Mouse (Mus musculus) telencephalon, adult 2 months (tissue): ENCODE results near the gene Ptprn2.

Experiments
- DNase-seq: peaks from one replicate; pipeline ENCODE4 v3.0.0-alpha.2; 2011; ENCODE audit warnings: low read depth, low spot score

The Ptprn2 gene

DNA sequence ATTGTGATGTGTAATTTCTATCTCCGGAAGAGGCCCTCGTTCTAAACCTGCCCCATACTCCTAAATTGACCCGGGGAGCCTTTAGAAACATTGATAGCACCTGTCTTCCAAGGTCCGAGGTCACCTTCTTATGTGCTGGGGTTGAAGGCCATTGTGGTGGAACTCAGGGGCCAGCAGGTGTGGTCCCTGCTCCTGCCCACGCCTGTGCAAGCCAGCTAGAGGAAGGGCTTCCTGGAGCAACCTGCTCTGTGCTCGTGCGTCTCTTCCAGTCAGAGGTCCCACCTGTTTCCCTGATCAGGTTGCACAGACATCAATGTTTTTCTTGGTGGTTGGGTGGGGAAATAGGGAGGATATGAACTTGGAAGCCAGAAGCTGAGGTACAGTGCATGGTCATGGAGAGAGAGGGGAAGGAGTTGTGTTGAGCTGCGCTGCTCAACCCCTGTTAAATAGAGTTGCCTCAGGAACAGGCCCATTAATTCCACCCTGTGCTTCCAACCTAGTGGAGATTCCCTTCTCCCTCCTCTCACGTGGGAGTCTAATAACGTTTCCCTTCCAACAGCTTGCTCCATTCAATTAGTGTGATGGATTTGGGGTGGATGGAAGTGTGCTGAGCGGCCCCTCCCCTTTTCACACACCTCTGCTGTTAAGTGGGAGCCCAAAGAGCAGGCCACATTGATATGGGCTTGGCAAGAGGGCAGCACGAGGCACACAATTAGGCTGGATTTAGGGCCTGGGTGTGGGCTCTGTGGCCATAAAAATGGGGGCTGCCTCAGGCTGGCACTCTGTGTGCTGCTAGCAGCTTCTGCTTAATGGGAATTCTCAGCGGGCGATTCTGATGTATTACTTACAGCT, 156.0 kb downstream of the Ptprn2 start:
- DNase-seq, result no peak

DNA sequence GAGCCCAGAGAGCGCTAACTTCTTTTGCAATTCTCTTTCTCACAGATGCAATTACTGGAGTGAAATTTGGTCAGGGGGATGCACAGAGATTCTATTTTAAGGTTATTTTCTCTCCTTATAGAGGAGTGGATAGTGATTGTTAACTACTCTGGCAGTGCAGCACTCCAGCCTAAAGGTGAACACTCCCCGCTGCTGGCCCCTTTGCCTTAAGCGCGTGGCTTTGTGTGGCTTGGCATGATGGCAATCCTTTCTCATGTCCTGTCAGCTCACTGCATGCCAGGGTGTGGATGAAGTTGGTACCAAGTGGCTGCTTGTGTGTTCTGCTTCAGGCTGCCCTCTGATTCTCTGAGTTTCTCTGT, 156.7 kb downstream of the Ptprn2 start:
- DNase-seq, result no peak

DNA sequence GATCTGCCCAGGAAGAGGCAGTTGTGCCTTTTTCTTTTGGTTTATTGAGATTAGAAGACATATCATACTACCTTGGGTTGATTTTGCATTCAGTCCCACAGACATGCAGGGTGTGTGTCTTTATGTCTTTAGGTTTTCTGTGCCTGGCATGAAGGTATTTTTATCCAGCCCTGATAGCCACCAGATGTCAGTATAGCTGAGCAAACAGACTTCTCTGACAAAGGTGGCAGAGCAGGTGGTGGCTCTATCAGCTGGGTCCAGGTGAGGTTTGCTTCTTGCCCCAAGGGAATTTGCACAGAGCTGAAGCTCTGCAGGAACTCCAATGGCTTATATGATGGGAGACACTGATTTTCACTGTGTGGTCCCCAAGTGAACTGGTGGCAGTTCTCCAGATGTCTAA, 161.3 kb downstream of the Ptprn2 start:
- no peak for DNase-seq

DNA sequence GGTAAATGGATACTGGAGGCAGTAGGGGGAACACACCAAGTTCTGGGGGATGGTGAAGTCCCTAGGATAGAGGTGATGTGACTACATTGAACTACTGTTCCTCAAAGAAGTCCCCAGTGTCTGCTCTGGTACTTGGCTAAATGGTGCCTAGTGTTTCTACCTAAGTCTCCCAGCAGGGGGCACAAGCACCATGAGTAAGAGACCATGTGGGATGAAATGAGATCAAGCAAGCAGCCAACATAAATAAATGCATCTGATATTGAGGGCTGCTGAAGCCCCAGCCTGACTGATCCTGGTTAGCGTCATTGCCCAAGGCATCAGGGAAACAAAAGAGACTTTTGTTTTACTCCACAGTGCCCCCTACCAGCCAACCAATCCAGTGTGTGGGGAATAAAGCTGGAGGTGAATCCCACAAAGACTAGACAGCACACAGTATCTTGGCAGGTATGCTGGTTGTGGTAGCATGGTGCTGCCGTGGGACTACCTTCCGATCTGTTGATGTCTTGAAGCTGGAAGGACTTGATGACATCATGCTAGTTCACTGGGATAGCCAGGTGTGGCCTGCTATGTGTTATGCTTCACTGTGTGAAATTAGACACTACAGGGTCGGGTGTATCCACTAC, 163.2 kb downstream of the Ptprn2 start:
- peak; percentile 51 for DNase-seq

DNA sequence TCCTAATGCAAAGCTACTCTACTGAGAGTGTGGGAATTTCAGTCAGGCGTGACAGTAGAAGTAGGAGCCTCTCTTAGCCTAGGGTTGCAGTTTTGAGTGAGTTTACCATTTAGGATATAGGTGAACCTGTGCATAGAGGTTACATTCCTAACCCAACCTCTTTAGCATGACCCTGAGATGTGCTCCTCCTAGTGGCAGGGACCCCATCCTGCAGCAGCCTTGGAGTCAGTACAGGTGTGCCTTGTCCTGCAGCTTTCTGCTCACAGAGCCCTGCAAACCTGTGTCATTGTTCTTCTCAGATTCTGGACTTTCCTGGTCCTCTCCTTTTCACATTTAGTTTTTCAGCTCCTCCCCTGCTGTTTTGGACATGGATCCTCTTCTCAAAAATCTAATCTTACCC, 168.2 kb downstream of the Ptprn2 start:
- no peak for DNase-seq

DNA sequence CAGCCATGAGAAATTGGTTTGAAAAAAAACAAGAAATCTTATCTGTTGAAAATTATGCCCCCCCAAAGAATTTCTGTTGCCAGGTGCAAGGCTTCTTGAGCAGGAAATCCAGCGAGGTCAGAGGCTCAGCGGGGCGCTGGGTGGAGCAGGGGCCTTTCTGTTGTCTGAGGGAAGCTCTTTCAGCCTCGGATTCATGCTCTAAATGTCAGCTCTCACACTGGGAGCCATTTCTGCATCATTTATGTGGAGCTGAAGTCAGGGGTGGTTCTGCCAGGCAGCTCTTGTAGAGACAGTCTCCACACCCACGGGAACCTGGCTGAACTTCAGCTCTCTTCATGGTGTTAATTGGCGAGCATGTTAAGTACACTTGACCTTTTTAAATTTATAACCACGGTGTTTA, 174.6 kb downstream of the Ptprn2 start:
- peak; percentile 59 for DNase-seq

DNA sequence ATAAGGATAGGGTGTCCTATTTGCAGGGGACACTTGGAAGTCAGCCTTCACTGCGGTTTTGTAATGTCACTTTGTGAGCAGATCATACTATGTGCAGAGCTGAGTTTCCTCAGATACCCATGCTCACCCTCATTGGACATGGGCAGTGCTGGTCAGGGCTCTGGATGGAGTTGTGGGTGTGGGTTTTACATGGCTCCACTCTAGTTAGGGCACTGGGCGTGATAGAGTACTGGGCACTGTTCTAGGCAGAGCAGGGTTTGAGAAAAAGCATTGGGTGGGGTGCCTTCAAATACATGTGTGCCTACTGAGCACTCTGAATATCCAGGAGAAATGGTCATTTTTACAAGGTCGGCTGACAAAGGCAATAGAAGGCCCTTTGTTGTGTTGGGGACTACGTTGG, 175.5 kb downstream of the Ptprn2 start:
- no peak for DNase-seq

DNA sequence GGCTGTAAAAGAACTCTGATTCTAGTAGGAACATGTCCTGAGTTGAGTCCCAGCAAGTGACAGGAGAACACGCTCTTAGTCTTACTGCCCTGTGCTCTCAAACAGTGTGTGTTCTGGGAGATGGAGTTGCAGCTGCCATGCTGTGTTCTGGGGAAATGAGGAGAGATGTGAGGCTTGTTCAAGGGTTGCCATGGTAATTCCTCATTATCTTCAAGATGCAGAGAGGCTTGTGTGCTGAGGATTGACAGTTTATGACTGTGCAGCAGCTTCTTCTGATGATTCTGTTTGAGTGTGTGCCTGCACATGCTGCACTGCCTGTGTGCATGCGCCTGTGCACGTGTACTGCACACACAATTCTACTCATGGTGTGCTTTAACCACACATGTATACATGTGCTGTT, 192.2 kb downstream of the Ptprn2 start:
- DNase-seq, result peak; percentile 82

DNA sequence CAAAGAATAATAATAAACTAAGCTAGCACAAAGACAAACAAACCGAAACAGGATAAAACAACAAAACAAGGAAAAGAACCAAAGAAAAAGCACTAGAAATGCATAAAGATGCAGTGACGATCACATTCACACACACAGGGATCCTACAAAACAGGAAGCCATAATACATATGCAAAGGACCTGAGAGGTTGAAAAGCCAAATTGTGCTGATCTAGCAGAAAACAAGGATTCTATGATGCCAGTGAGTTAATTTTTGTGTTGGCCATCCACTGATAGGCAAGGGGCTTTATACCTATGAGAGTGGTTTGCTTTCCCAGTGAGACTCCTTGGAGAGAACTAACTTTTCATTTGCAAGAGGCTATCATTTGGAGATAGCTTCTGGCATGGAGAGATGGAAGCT, 204.3 kb downstream of the Ptprn2 start:
- DNase-seq, result no peak

DNA sequence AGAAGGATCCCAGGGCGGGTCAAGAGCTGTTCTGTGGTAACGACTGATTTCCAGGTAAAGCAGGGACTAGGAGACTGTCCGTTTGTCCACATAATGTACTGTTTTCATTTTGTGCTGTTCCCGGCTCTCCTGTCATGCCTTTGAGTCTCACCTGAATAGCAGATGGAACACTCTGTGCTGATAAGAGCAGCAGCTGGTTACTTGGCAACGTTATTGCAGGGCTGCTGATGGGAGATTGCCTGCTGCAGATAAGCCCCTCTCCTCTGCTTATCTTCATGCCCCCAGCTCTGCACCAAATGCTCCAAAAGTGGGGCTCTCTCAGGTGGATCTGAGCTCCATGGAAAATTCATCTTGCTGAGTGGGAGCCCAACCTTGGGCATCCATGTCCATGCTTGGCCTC, 224.0 kb downstream of the Ptprn2 start:
- DNase-seq, result no peak

DNA sequence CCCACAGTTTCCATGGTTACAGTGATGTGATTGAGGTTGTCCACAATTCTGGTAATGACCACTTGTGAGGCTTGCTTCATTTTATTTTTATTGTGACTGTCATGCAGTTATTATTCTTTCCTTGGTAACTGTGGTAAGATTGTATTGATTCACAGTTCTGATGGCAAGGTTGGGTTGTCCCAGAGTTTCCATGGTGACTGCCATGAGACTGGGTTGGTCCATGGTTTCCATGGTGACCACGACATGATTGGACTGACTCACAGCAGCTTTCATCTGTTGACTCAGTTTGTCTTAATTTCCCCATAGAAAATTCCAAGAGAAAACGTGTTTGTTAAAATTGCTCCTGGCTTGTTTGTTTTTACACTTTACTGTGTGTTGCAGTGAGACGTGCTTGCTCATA, 225.2 kb downstream of the Ptprn2 start:
- peak; percentile 38 for DNase-seq

DNA sequence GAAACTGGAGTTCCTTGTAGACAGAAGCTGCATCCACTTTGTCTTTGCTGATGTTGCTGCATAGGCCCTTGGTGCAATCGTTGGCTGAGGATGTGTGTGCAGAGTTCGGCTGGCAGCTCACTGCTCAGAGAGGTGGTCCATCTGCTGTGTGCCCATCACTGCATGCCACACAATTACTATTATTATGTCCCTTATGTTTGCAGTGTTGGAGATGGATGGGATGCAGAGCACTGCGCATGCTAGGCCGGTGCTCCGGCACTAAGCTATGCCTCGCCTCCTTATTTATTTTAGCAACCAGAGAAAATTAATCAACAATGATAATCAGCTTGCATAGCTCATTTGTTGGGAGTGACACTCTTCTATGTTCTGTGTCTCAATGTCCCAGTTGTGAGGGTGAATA, 225.6 kb downstream of the Ptprn2 start:
- DNase-seq, result no peak

DNA sequence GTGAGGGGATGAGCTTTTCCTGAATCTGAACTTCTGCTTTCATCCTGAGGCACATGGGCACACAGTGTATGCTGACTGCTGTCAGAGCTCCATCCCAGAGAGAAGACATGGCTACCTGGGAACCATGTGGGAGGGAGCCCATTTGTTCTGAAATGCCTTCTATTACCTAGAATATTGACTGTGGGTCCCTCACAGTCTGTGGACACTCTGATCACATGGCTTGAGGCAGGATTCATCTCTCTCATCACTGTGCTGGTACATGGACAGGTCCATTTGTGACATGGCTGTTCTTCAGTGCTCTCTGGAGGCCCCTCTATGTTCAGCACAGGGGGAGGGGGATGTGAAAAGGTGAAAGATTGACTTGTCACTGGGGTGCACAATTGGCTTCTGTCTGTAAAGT, 227.6 kb downstream of the Ptprn2 start:
- no peak for DNase-seq

DNA sequence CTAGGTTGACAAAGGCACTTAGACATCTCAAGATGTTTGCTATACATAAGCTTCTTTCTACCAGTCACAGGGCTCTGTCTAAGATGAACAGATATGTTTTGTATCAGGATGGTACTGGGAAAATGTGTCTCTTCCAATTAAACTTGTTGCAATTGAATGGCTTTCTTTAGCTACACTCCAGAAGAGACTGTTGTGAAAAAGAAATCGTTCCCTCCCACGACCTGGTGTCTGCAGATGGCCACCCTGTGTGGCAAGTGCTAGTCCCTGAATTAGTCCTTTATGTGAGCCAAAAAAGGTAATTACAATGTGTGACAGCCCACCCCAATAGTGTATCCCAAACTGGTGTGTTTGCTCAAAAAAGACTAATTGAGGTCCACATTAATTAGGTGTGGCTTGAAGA, 235.5 kb downstream of the Ptprn2 start:
- peak; percentile 69 for DNase-seq

DNA sequence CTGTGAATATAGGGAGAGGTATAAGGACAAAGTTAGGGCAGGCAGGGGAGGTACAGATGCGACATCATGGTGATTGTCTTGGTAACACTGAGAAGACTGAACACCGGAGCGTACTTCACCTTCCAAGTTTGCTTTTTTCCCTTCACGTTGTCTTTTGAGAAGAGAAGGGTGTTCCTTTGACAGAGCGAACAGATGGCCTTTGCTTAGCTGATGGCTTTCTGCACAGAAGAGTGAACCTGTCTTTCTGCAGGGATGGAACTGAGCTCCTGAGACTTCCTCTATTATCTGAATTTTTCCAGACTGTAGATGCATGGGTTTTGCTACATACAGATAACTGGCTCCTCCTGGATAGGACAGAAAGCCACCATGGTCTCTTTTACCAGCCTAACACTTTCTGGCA, 254.6 kb downstream of the Ptprn2 start:
- DNase-seq, result no peak

DNA sequence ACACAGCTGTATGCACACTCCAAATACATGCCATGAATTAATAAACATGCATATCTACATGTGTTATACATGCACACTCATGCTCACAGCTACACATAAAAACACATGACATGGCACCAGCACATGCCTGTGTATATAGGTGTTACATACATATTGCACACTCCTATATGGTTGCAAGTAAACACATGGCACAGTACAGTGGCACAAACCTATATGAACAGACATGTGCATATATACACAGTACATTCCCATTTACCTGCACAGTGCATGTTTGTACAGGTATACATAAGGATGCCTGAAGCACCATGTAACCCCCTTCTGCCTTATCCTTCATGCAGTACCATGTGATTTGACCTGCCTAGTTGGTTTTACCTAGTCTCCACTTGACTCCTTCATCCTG, 255.8 kb downstream of the Ptprn2 start:
- no peak for DNase-seq

DNA sequence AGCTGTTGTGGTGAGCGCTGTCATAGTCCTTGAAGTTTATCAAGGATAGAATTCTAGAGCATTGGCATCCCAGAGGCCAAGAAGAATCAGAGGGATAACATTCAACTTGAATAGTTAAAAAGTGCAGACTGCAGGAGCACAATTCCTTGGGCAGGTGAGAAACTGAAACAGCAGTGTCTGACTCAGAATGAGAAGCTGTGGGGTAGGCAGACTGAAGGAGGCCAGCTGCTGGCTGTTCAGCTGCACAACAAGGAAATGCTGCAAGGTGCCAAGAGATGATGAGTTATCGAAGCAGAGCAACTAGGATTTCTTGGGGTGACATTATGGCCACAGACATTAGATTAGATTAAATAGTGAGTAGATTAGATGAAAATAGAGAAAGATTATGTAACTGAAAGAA, 260.9 kb downstream of the Ptprn2 start:
- DNase-seq, result peak; percentile 62

DNA sequence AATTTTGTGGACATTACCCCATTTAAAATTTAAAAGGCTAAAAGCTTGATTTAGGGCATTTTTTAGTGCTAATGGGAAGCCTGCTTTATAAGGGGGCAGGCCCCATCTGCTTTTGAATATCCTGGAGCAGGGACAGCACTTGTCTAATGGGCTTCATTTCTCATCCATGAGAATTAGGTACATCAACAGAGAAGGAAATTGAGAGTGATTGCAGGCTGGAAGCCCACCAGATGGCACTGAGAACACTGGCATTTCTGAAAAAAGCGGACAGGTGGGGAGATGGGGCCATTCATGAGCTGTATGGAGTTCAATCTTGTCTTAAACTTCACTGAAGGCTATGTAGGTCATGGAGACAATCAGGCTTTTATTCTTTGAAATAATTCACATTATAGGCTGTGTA, 267.3 kb downstream of the Ptprn2 start:
- DNase-seq, result no peak

DNA sequence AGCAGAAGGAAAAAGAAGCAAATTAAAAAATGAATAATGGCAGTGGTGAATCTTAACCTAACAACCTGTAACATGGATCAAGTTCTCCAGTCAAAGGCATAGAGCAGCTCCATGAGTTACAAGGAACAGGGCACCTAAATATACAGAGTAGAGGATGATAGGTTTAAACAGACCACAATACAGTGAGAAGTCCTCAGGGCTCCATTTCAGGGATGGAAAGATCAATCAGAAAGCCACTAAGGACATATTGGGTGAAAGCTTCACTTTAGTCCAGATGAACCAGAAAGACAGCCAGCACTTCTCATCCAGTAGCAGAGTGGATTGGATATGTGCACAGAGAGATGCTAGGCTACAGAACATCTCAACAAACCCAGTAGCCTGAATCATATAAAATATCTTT, 278.4 kb downstream of the Ptprn2 start:
- no peak for DNase-seq

DNA sequence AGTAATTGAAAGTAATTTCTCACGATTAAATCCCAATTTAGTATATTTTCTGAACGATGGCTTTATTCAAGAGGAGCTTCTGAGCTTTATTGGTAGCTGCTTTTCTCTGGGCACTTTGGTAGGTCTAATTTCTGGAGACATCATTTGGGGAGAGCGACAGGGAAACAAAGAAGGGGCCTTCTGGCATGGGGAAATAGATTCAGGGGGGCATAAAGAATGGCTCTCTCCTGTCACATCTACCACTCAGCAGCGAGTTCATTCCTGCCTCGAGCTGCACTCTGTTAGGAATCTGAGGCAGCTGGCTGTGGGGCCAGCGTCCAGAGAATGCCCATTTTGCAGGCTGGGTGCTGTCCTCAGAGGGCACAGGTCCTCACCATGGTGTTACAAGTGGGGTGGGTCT, 285.4 kb downstream of the Ptprn2 start:
- DNase-seq, result no peak

DNA sequence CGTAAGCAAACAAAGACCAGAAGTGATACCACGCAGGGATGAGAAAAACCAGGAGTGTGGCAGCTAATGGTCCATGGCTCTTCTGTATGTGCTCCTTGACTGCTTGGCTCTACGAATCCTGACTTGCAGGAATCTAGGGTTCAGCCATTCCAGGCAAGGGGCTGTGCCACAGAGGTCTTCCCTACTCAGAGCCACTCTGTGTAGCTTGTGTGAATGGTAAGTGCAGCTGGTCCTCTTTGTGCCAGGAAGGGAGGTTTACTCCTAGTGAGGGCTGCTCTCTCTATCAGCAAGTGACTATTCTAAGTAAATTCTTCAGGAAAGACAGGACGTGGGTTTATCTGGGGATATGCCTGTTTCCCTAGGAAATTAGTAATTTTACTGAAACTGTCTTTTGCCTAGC, 286.0 kb downstream of the Ptprn2 start:
- no peak for DNase-seq

DNA sequence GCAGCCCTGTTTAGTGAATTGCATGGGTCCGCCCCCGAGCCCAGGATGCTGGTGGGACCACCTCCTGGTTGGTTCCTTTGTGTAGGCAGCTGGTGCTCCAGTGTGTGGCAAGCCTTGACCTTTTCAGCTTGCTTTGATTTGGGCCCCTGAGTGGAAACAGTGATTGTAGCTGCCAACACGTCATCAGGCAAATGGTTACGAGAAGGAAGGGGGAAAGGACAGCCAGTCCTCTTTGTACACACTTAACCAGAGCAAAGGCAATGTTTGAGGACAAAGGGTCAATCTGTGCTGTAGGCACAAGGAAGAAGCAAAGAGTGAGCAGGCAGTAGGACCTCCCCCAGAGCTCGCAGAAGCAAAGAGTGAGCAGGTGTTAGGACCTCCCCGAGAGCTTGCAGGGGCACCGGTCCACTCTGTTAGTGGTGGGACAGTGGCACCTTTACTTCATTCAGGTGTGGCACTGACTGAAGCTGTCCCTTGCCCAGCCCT, 286.6 kb downstream of the Ptprn2 start:
- DNase-seq, result no peak

DNA sequence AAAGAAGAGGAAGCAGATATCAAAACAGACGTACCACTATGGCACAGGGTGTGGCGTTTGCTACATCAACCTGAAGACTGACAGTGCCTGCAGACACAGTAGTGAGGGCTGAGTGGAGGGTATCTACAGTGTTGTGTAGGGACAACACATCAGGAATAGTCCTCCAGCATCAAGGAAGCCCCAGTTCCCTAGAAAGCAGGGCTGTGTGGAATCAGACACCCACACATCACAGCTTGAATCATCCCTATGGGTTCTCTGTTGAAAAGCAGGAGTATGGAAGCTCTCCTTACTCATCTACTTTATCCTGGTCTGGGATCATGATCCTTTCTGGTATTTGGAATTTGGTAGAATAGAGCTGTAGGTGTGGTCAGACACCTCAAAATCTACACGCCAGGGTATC, 287.8 kb downstream of the Ptprn2 start:
- no peak for DNase-seq
